Mouse (Mus musculus) midbrain, embryonic 11.5 days (tissue): ENCODE data around the gene Nubp1. TPM values are rescaled to one million over a fixed set of nuclear protein-coding genes. Genes with fewer than 3 reads are reported as not detected.
A peak's percentile ranks its signal among the peaks of the same experiment; 100 is the strongest.

Source experiments
- ATAC-seq: fragments of 200-750 bp; cut with Nextera tagmentation; 2 replicates; pipeline ENCODE4 v1.8.0; 2017; ENCODE audit warnings: moderate TSS enrichment, moderate library complexity; ENCODE audit not compliant: low FRiP score
- DNase-seq: peaks from one replicate; pipeline ENCODE4 v3.0.0; 2015; ENCODE audit warnings: low spot score; ENCODE audit errors: missing footprints
- H3K27ac ChIP-seq: fragments of 300-500 bp; sonication (generic); 2 replicates; pipeline ENCODE4 v1.5.1; 2014; ENCODE audit warnings: low read depth, low read length
- H3K27me3 ChIP-seq: fragments of 300-500 bp; sonication (generic); 2 replicates; pipeline ENCODE4 v1.6.1; 2014; ENCODE audit warnings: mild to moderate bottlenecking, low read length, moderate library complexity, mixed read lengths; ENCODE audit not compliant: control insufficient read depth, insufficient read depth
- H3K36me3 ChIP-seq: fragments of 300-500 bp; sonication (generic); 2 replicates; pipeline ENCODE4 v1.6.1; 2014; ENCODE audit warnings: mild to moderate bottlenecking, low read length, moderate library complexity, mixed read lengths; ENCODE audit not compliant: control insufficient read depth, insufficient read depth
- H3K4me1 ChIP-seq: fragments of 300-500 bp; sonication (generic); 2 replicates; pipeline ENCODE4 v1.6.1; 2014; ENCODE audit warnings: low read length; ENCODE audit not compliant: control insufficient read depth, insufficient read depth
- H3K4me2 ChIP-seq: fragments of 300-500 bp; sonication (generic); 2 replicates; pipeline ENCODE4 v1.6.1; 2014; ENCODE audit warnings: mild to moderate bottlenecking, moderate library complexity
- H3K4me3 ChIP-seq: fragments of 300-500 bp; sonication (generic); 2 replicates; pipeline ENCODE4 v1.5.1; 2014; ENCODE audit warnings: low read depth, low read length
- H3K9ac ChIP-seq: fragments of 300-500 bp; sonication (generic); 2 replicates; pipeline ENCODE4 v1.6.1; 2014; ENCODE audit warnings: low read length
- H3K9me3 ChIP-seq: fragments of 300-500 bp; sonication (generic); 2 replicates; pipeline ENCODE4 v1.6.1; 2016; ENCODE audit warnings: low read length; ENCODE audit not compliant: control insufficient read depth
- WGBS: fragments of 180-500 bp; shearing (Covaris S2); extraction: QIAGEN DNeasy Blood & Tissue Kit; methylation state at CpG from one replicate; pipeline ENCODE4 v1.1.7; 2014; 5-methylcytosine and 5-hydroxymethylcytosine counted together
- polyA plus RNA-seq: library from polyadenylated mRNA; unstranded; fragments of >200 nt; fragmentation: Nextera tagmentation; extraction: Ambion mirVana; gene quantifications from 2 replicates; pipeline ENCODE4 v1.2.1, GENCODE M21; 2014

Nubp1 gene
- polyA plus RNA-seq, 1 experiment from 2014 or later: 71.8 TPM

- H3K9ac ChIP-seq: no peak overlapping the region
- H3K36me3 ChIP-seq: no peaks in the 10 kb centered on the region
- peaks cover 5% of the 10 kb centered on the region; the same call in 1 of the 2 replicates for H3K4me1 ChIP-seq
- no peak for ATAC-seq
- H3K27me3 ChIP-seq: no peaks in the 10 kb centered on the region
- no peak overlapping the region for H3K27ac ChIP-seq
- no peak for DNase-seq
- H3K4me3 ChIP-seq: no peak overlapping the region
- 85% methylated on average over 1 of the region's 1 CpGs for WGBS
- no peak overlapping the region for H3K4me2 ChIP-seq
- H3K9me3 ChIP-seq: no peaks in the 10 kb centered on the region
Observed at GRCm38 (mm10) chr16:10377286-10377685, 34.5 kb upstream of the Nubp1 start.

GRCm38 (mm10) chr16:10379531-10379930 is 32.2 kb upstream of the Nubp1 start:
- H3K4me1 ChIP-seq: peaks cover 2% of the 10 kb centered on the region; the same call in 1 of the 2 replicates
- WGBS: 78% methylated on average over 2 of the region's 2 CpGs
- H3K27ac ChIP-seq: no peak overlapping the region
- H3K27me3 ChIP-seq: no peaks in the 10 kb centered on the region
- H3K4me3 ChIP-seq: no peak overlapping the region
- H3K4me2 ChIP-seq: no peak overlapping the region
- no peak overlapping the region for H3K9ac ChIP-seq
- H3K36me3 ChIP-seq: no peaks in the 10 kb centered on the region
- DNase-seq (no peak), ATAC-seq (no peak)
- H3K9me3 ChIP-seq: no peaks in the 10 kb centered on the region

- Histone ChIP-seq H3K4me1 (no peaks in the 10 kb centered on the region), H3K36me3 (no peaks in the 10 kb centered on the region), H3K27me3 (no peaks in the 10 kb centered on the region), H3K4me2 (no peak overlapping the region), H3K9me3 (no peaks in the 10 kb centered on the region), H3K4me3 (no peak overlapping the region), H3K27ac (no peak overlapping the region), H3K9ac (no peak overlapping the region)
- ATAC-seq (no peak), DNase-seq (no peak)
- WGBS: 38% methylated on average over 8 of the region's 8 CpGs
Observed at GRCm38 (mm10) chr16:10384060-10384497, 27.7 kb upstream of the Nubp1 start.

- Histone ChIP-seq H3K4me3 (no peak overlapping the region), H3K9me3 (no peaks in the 10 kb centered on the region), H3K4me2 (no peak overlapping the region), H3K9ac (no peak overlapping the region), H3K27ac (no peak overlapping the region), H3K4me1 (no peaks in the 10 kb centered on the region), H3K27me3 (no peaks in the 10 kb centered on the region), H3K36me3 (no peaks in the 10 kb centered on the region)
- ATAC-seq (no peak), DNase-seq (no peak)
- WGBS: 56% methylated on average over 3 of the region's 3 CpGs
Observed at GRCm38 (mm10) chr16:10384544-10384943, 27.2 kb upstream of the Nubp1 start.

GRCm38 (mm10) chr16:10385261-10385660 is 26.5 kb upstream of the Nubp1 start:
- no peaks in the 10 kb centered on the region for H3K27me3 ChIP-seq
- H3K4me2 ChIP-seq: no peak overlapping the region
- 82% methylated on average over 12 of the region's 12 CpGs for WGBS
- H3K4me1 ChIP-seq: no peaks in the 10 kb centered on the region
- no peak overlapping the region for H3K27ac ChIP-seq
- no peak for DNase-seq
- no peak overlapping the region for H3K4me3 ChIP-seq
- H3K9ac ChIP-seq: no peak overlapping the region
- no peaks in the 10 kb centered on the region for H3K36me3 ChIP-seq
- no peaks in the 10 kb centered on the region for H3K9me3 ChIP-seq
- no peak for ATAC-seq

GRCm38 (mm10) chr16:10388634-10389365 is 22.9 kb upstream of the Nubp1 start:
- Histone ChIP-seq H3K27ac (no peak overlapping the region), H3K27me3 (no peaks in the 10 kb centered on the region), H3K4me2 (no peak overlapping the region), H3K4me1 (no peaks in the 10 kb centered on the region), H3K4me3 (no peak overlapping the region), H3K36me3 (no peaks in the 10 kb centered on the region), H3K9ac (no peak overlapping the region), H3K9me3 (no peaks in the 10 kb centered on the region)
- ATAC-seq: no peak
- 86% methylated on average over 6 of the region's 6 CpGs for WGBS
- DNase-seq: peak; percentile 53

GRCm38 (mm10) chr16:10392587-10392986 is 19.2 kb upstream of the Nubp1 start:
- no peak overlapping the region for H3K4me2 ChIP-seq
- 0 out of 2 replicates have a peak, but pooled peaks cover 2% of the 10 kb centered on the region for H3K27me3 ChIP-seq
- no peak overlapping the region for H3K9ac ChIP-seq
- 82% methylated on average over 9 of the region's 9 CpGs for WGBS
- H3K4me3 ChIP-seq: no peak overlapping the region
- ATAC-seq (no peak), DNase-seq (no peak)
- H3K27ac ChIP-seq: no peak overlapping the region
- H3K36me3 ChIP-seq: no peaks in the 10 kb centered on the region
- no peaks in the 10 kb centered on the region for H3K4me1 ChIP-seq
- no peaks in the 10 kb centered on the region for H3K9me3 ChIP-seq

- ATAC-seq (peak; percentile 55), DNase-seq (no peak)
- peak within 1 kb of the TSS; percentile 44 for H3K4me2 ChIP-seq
- H3K27me3 ChIP-seq: 0 out of 2 replicates have a peak, but pooled peaks cover 2% of the 10 kb centered on the region
- peak within 1 kb of the TSS; percentile 14 for H3K4me3 ChIP-seq
- no peaks in the 10 kb centered on the region for H3K36me3 ChIP-seq
- H3K9me3 ChIP-seq: no peaks in the 10 kb centered on the region
- WGBS: 9% methylated on average over 37 of the region's 37 CpGs
- H3K4me1 ChIP-seq: no peaks in the 10 kb centered on the region
- H3K27ac ChIP-seq: no peak within 1 kb of the TSS
- H3K9ac ChIP-seq: 0 out of 2 replicates have a peak within 1 kb of the TSS, but pooled peaks have one; percentile 9
Observed at GRCm38 (mm10) chr16:10394699-10395540, 16.8 kb upstream of the Nubp1 start, which contains the start of gene Tekt5. Gene Tekt5, minus strand, starts transcription at chr16:10395490.

GRCm38 (mm10) chr16:10398755-10399154 is 13.0 kb upstream of the Nubp1 start:
- Histone ChIP-seq H3K4me2 (no peak overlapping the region), H3K27me3 (0 out of 2 replicates have a peak, but pooled peaks cover 2% of the 10 kb centered on the region), H3K9me3 (no peaks in the 10 kb centered on the region), H3K27ac (no peak overlapping the region), H3K36me3 (no peaks in the 10 kb centered on the region), H3K4me3 (no peak overlapping the region), H3K9ac (no peak overlapping the region), H3K4me1 (no peaks in the 10 kb centered on the region)
- DNase-seq: no peak
- ATAC-seq: no peak; the same call in 1 of the 2 replicates
- WGBS: 70% methylated on average over 5 of the region's 5 CpGs
